ENCODE assay signal across 22 mouse cellular contexts in the genomic region with DNA sequence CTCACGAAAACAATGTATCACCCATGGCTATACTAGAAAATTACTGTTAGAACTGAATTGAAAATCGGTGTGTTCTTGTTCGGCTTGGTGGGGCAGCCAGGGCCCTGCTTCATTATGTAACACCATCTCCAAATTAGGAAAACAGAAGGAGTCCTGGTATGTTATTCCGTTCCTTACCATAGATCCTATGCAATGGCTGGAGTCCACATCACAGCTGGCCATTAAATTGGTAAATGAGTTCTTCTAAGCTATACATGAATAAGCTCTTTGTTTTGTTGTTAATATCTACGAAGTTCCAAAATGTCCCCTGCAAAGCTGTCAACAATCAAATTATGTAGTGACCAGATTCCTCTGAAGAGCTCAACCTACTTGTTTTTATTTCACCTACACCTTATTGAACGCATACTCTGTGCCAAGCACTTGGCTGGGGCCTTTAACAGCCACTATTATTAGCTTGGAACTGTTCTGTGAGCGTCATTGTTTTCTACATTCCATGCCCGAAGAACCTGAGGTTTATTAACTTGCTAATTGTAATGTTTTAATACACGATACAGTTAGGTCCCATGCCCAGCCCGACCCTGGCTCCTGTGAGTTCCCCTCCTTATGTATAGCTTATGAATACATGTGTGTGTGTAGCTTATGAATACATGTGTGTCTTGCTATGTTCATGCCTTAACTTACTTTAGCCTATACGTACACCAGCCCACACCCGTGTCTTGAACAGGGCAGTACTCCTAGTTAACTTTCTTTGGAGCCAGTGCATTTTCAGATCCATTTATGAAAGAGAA.
A peak's percentile ranks its signal among the peaks of the same experiment; 100 is the strongest.
DNase-seq lines count a peak whose midpoint lies in the region; ATAC-seq lines count a peak whose summit lies in the region.
"Had no signal": no experiment of that assay in that cellular context is flagged by ENCODE, and none has a peak within 500 bp of the region (broad histone marks: within the 10 kb centered on the region; RNA-seq: fewer than 3 reads in every experiment).

No protein-coding gene starts in this region.

- H3K4me2 ChIP-seq in midbrain, embryonic 11.5 days = no peak overlapping the region
- no peak overlapping the region for H3K4me2 ChIP-seq in limb, embryonic 11.5 days (ENCODE audit: low read depth, severe bottlenecking)
- no peak overlapping the region for H3K4me2 ChIP-seq in limb, embryonic 15.5 days
- H3K4me2 ChIP-seq: forebrain, embryonic 12.5 days; hindbrain, embryonic 14.5 days had no signal

- H3K27me3 ChIP-seq in midbrain, embryonic 11.5 days (ENCODE audit: control insufficient read depth, insufficient read depth, low read length) = no peaks in the 10 kb centered on the region
- H3K27me3 ChIP-seq in midbrain, embryonic 10.5 days (ENCODE audit: low read depth, poor library complexity, severe bottlenecking) = no peaks in the 10 kb centered on the region
- no peaks in the 10 kb centered on the region for H3K27me3 ChIP-seq in limb, embryonic 11.5 days (ENCODE audit: control insufficient read depth, insufficient read depth, low read length)
- no peaks in the 10 kb centered on the region for H3K27me3 ChIP-seq in limb, embryonic 15.5 days
- H3K27me3 ChIP-seq: forebrain, embryonic 12.5 days had no signal

- intact Hi-C loops in heart, postnatal 25 days (cut with DNase I) = loop anchor here (10.0 kb wide), 1 partner anchor 453 kb away; no protein-coding TSS in a partner anchor

- WGBS in midbrain, embryonic 11.5 days = 87% methylated on average over 12 of the region's 12 CpGs
- WGBS in midbrain, embryonic 10.5 days = 91% methylated on average over 12 of the region's 12 CpGs
- WGBS in limb, embryonic 11.5 days = 75% methylated on average over 12 of the region's 12 CpGs
- 54% methylated on average over 12 of the region's 12 CpGs for WGBS in limb, embryonic 15.5 days

- peak; percentile 79 for DNase-seq in heart, adult 11 months
- DNase-seq in heart, postnatal 25 days (ENCODE audit: low spot score) = no peak
- DNase-seq in midbrain, embryonic 11.5 days (ENCODE audit: low spot score, missing footprints) = peak; percentile 77
- DNase-seq in midbrain, embryonic 10.5 days (ENCODE audit: low spot score) = no peak
- no peak for DNase-seq in limb, embryonic 11.5 days (ENCODE audit: low spot score)
- DNase-seq in thymus, postnatal 0 days (ENCODE audit: low spot score) = no peak
- DNase-seq in cerebellum, postnatal 25 days = no peak
- DNase-seq: adrenal gland, postnatal 10 days; B cell, adult 2 months; cerebellum, adult 11-12 months; cerebellum, adult 9-10 months; cerebellum, postnatal 36 days; gastrocnemius, postnatal 14 days; heart, postnatal 10 days had no signal

- H3K36me3 ChIP-seq in midbrain, embryonic 11.5 days (ENCODE audit: control insufficient read depth, insufficient read depth, low read length) = no peaks in the 10 kb centered on the region
- no peaks in the 10 kb centered on the region for H3K36me3 ChIP-seq in midbrain, embryonic 10.5 days
- H3K36me3 ChIP-seq in limb, embryonic 11.5 days (ENCODE audit: control insufficient read depth, insufficient read depth, low read length) = no peaks in the 10 kb centered on the region
- no peaks in the 10 kb centered on the region for H3K36me3 ChIP-seq in limb, embryonic 15.5 days
- H3K36me3 ChIP-seq: embryonic facial prominence, embryonic 10.5 days; forebrain, embryonic 12.5 days; G1E; heart, embryonic 10.5 days had no signal

- no peaks in the 10 kb centered on the region for H3K9me3 ChIP-seq in midbrain, embryonic 11.5 days (ENCODE audit: control insufficient read depth, low read length)
- H3K9me3 ChIP-seq in midbrain, embryonic 10.5 days (replicated peaks) = no peaks in the 10 kb centered on the region
- no peaks in the 10 kb centered on the region for H3K9me3 ChIP-seq in limb, embryonic 11.5 days (ENCODE audit: control insufficient read depth, low read length)
- H3K9me3 ChIP-seq in limb, embryonic 15.5 days = no peaks in the 10 kb centered on the region
- H3K9me3 ChIP-seq: embryonic facial prominence, embryonic 10.5 days; forebrain, embryonic 12.5 days; heart, embryonic 10.5 days had no signal

- ATAC-seq in midbrain, embryonic 11.5 days (ENCODE audit: low FRiP score) = no peak
- 0 out of 2 replicates have a peak, but pooled peaks have one; percentile 51 for ATAC-seq in limb, embryonic 11.5 days (ENCODE audit: insufficient number of reproducible peaks, low FRiP score, low TSS enrichment, low read depth)
- no peak for ATAC-seq in limb, embryonic 15.5 days (ENCODE audit: insufficient number of reproducible peaks, low FRiP score, low TSS enrichment, low read depth)
- ATAC-seq: CD4-positive, CD25-positive, alpha-beta regulatory T cell, adult 4 months; forebrain, embryonic 16.5 days had no signal

- H3K4me1 ChIP-seq in midbrain, embryonic 11.5 days (ENCODE audit: control insufficient read depth, insufficient read depth, low read length) = no peaks in the 10 kb centered on the region
- peaks cover 9% of the 10 kb centered on the region; the same call in 1 of the 2 replicates for H3K4me1 ChIP-seq in midbrain, embryonic 10.5 days
- peaks cover 4% of the 10 kb centered on the region; the same call in 1 of the 2 replicates for H3K4me1 ChIP-seq in limb, embryonic 11.5 days (ENCODE audit: control insufficient read depth, insufficient read depth, low read length)
- H3K4me1 ChIP-seq in limb, embryonic 15.5 days = peaks cover 23% of the 10 kb centered on the region

- no peak overlapping the region for H3K9ac ChIP-seq in midbrain, embryonic 11.5 days (ENCODE audit: low read length)
- H3K9ac ChIP-seq in limb, embryonic 11.5 days (ENCODE audit: low read length) = no peak overlapping the region
- H3K9ac ChIP-seq in limb, embryonic 15.5 days = no peak overlapping the region
- H3K9ac ChIP-seq: forebrain, embryonic 12.5 days; hindbrain, embryonic 14.5 days had no signal

- no peak overlapping the region for H3K4me3 ChIP-seq in midbrain, embryonic 11.5 days (ENCODE audit: low read depth, low read length)
- no peak overlapping the region for H3K4me3 ChIP-seq in midbrain, embryonic 10.5 days
- H3K4me3 ChIP-seq in limb, embryonic 11.5 days (ENCODE audit: low read depth, low read length) = no peak overlapping the region
- H3K4me3 ChIP-seq in limb, embryonic 15.5 days = no peak overlapping the region
- H3K4me3 ChIP-seq: embryonic facial prominence, embryonic 10.5 days; forebrain, embryonic 12.5 days; heart, embryonic 10.5 days had no signal

- H3K27ac ChIP-seq in midbrain, embryonic 11.5 days (ENCODE audit: low read depth, low read length) = no peak overlapping the region
- H3K27ac ChIP-seq in midbrain, embryonic 10.5 days (replicated peaks) = no peak overlapping the region
- no peak overlapping the region for H3K27ac ChIP-seq in limb, embryonic 11.5 days (replicated peaks; ENCODE audit: low read depth, low read length)
- H3K27ac ChIP-seq in limb, embryonic 15.5 days = peak overlapping the region; percentile 50; the same call in 1 of the 2 replicates
- H3K27ac ChIP-seq: embryonic facial prominence, embryonic 10.5 days; forebrain, embryonic 12.5 days; hindbrain, embryonic 14.5 days had no signal

Comparison
In these comparisons a context has a peak if more than half of its experiments do, and no peak if none do; other contexts are left out.
1. DNase-seq: peak in heart, adult 11 months (single experiment) and midbrain, embryonic 11.5 days (single experiment); none in heart, postnatal 25 days (single experiment), midbrain, embryonic 10.5 days (single experiment), limb, embryonic 11.5 days (single experiment), thymus, postnatal 0 days (single experiment) and cerebellum, postnatal 25 days (0 of 2).